Mouse (Mus musculus): Measurements from ENCODE around the gene Grb7. TPM values are rescaled to one million over a fixed set of nuclear protein-coding genes. Genes with fewer than 3 reads are reported as not detected.
A peak's percentile ranks its signal among the peaks of the same experiment; 100 is the strongest.

Grb7 gene
- total and polyA plus RNA-seq, 2 experiments from 2014 or later, result 1.3 to 2.1 TPM

GRCm38 (mm10) chr11:98443688-98444087, 2.5 kb upstream of the Grb7 start:
- no peak overlapping the region for H3K4me2 ChIP-seq (ENCODE audit: low read depth)
- H3K4me3 ChIP-seq (ENCODE audit: low read depth, low read length), result no peak overlapping the region
- WGBS, result 100% methylated on average over 1 of the region's 1 CpGs
- no peaks in the 10 kb centered on the region for H3K4me1 ChIP-seq (ENCODE audit: insufficient read depth)
- no peak for TF ChIP-seq CTCF (IDR thresholded peaks at IDR 0.05; ENCODE audit: low read depth)
- peaks cover 19% of the 10 kb centered on the region for H3K27me3 ChIP-seq (ENCODE audit: insufficient read depth, low read length)
- DNase-seq (no peak), ATAC-seq (no peak)
- H3K27ac ChIP-seq (ENCODE audit: low read depth, low read length), result no peak overlapping the region
- H3K9me3 ChIP-seq (ENCODE audit: low read length), result no peaks in the 10 kb centered on the region
- no peaks in the 10 kb centered on the region for H3K36me3 ChIP-seq (ENCODE audit: insufficient read depth)
- no peak overlapping the region for H3K9ac ChIP-seq

GRCm38 (mm10) chr11:98445238-98445637, 956 bp upstream of the Grb7 start:
- TF ChIP-seq CTCF (IDR thresholded peaks at IDR 0.05; ENCODE audit: low read depth), result no peak
- DNase-seq (no peak), ATAC-seq (no peak)
- peaks cover 19% of the 10 kb centered on the region for H3K27me3 ChIP-seq (ENCODE audit: insufficient read depth, low read length)
- no peak overlapping the region for H3K4me3 ChIP-seq (ENCODE audit: low read depth, low read length)
- no peaks in the 10 kb centered on the region for H3K36me3 ChIP-seq (ENCODE audit: insufficient read depth)
- no peak overlapping the region for H3K4me2 ChIP-seq (ENCODE audit: low read depth)
- no peaks in the 10 kb centered on the region for H3K9me3 ChIP-seq (ENCODE audit: low read length)
- WGBS, result 50% methylated on average over 1 of the region's 1 CpGs
- no peaks in the 10 kb centered on the region for H3K4me1 ChIP-seq (ENCODE audit: insufficient read depth)
- no peak overlapping the region for H3K9ac ChIP-seq
- no peak overlapping the region for H3K27ac ChIP-seq (ENCODE audit: low read depth, low read length)

DNA sequence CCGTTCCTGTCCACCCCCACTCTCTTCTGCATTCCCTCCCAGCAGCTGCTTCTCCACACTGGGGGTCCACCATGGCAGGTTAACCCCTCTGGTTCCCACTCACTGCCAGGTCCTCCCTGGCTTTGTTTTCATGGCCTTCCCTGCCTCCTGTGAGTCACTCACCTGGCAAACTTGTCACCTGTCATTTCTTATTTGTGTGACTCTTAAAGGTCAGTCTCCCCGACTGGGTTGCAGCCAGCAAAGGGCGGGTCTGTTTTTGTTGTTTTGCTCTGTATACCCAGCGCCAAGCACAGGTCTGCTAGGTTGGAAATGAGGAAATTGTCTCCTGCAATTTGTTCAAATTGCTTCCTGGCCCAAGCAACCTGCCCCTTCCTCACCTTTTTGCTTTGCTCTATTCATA, 515 bp upstream of the Grb7 start:
- Histone ChIP-seq H3K4me2 (ENCODE audit: low read depth) (no peak overlapping the region), H3K4me3 (ENCODE audit: low read depth, low read length) (no peak overlapping the region), H3K4me1 (ENCODE audit: insufficient read depth) (no peaks in the 10 kb centered on the region), H3K27ac (ENCODE audit: low read depth, low read length) (no peak overlapping the region), H3K9me3 (ENCODE audit: low read length) (no peaks in the 10 kb centered on the region), H3K27me3 (ENCODE audit: insufficient read depth, low read length) (peaks cover 19% of the 10 kb centered on the region), H3K36me3 (ENCODE audit: insufficient read depth) (no peaks in the 10 kb centered on the region), H3K9ac (no peak overlapping the region)
- ATAC-seq (no peak), DNase-seq (no peak)
- 68% methylated on average over 4 of the region's 4 CpGs for WGBS
- no peak for TF ChIP-seq CTCF (IDR thresholded peaks at IDR 0.05; ENCODE audit: low read depth)

GRCm38 (mm10) chr11:98446562-98447474, 624 bp downstream of the Grb7 start:
- 5% methylated on average over 27 of the region's 33 CpGs for WGBS
- Histone ChIP-seq H3K4me2 (ENCODE audit: low read depth) (peak overlapping the region; percentile 1; the same call in 1 of the 2 replicates), H3K27me3 (ENCODE audit: insufficient read depth, low read length) (peaks cover 19% of the 10 kb centered on the region), H3K9me3 (ENCODE audit: low read length) (no peaks in the 10 kb centered on the region), H3K36me3 (ENCODE audit: insufficient read depth) (no peaks in the 10 kb centered on the region), H3K4me1 (ENCODE audit: insufficient read depth) (no peaks in the 10 kb centered on the region), H3K4me3 (ENCODE audit: low read depth, low read length) (peak overlapping the region; percentile 0; the same call in 1 of the 2 replicates), H3K27ac (ENCODE audit: low read depth, low read length) (no peak overlapping the region), H3K9ac (no peak overlapping the region)
- no peak for DNase-seq
- no peak for ATAC-seq
- no peak for TF ChIP-seq CTCF (IDR thresholded peaks at IDR 0.05; ENCODE audit: low read depth)

GRCm38 (mm10) chr11:98447475-98447834, 1.3 kb downstream of the Grb7 start:
- WGBS, result 24% methylated on average over 7 of the region's 7 CpGs
- TF ChIP-seq CTCF (IDR thresholded peaks at IDR 0.05; ENCODE audit: low read depth), result no peak
- H3K4me1 ChIP-seq (ENCODE audit: insufficient read depth), result no peaks in the 10 kb centered on the region
- peak overlapping the region; percentile 1; the same call in 1 of the 2 replicates for H3K4me2 ChIP-seq (ENCODE audit: low read depth)
- ATAC-seq, result no peak
- H3K9ac ChIP-seq, result no peak overlapping the region
- H3K36me3 ChIP-seq (ENCODE audit: insufficient read depth), result no peaks in the 10 kb centered on the region
- peak overlapping the region; percentile 0; the same call in 1 of the 2 replicates for H3K4me3 ChIP-seq (ENCODE audit: low read depth, low read length)
- H3K27me3 ChIP-seq (ENCODE audit: insufficient read depth, low read length), result peaks cover 19% of the 10 kb centered on the region
- no peaks in the 10 kb centered on the region for H3K9me3 ChIP-seq (ENCODE audit: low read length)
- no peak for DNase-seq
- H3K27ac ChIP-seq (ENCODE audit: low read depth, low read length), result no peak overlapping the region

- H3K27ac ChIP-seq (ENCODE audit: low read depth, low read length), result no peak overlapping the region
- 45% methylated on average over 13 of the region's 13 CpGs for WGBS
Observed at GRCm38 (mm10) chr11:98448191-98448790, 2.1 kb downstream of the Grb7 start.

GRCm38 (mm10) chr11:98449419-98449818, 3.2 kb downstream of the Grb7 start:
- H3K4me2 ChIP-seq (ENCODE audit: low read depth), result no peak overlapping the region
- no peak for TF ChIP-seq CTCF (IDR thresholded peaks at IDR 0.05; ENCODE audit: low read depth)
- H3K4me1 ChIP-seq (ENCODE audit: insufficient read depth), result no peaks in the 10 kb centered on the region
- H3K27me3 ChIP-seq (ENCODE audit: insufficient read depth, low read length), result peaks cover 19% of the 10 kb centered on the region
- H3K4me3 ChIP-seq (ENCODE audit: low read depth, low read length), result no peak overlapping the region
- ATAC-seq, result no peak
- no peak overlapping the region for H3K27ac ChIP-seq (ENCODE audit: low read depth, low read length)
- H3K36me3 ChIP-seq (ENCODE audit: insufficient read depth), result no peaks in the 10 kb centered on the region
- no peak for DNase-seq
- no peak overlapping the region for H3K9ac ChIP-seq
- WGBS, result 88% methylated on average over 3 of the region's 3 CpGs
- no peaks in the 10 kb centered on the region for H3K9me3 ChIP-seq (ENCODE audit: low read length)

More at GRCm38 (mm10) chr11:98448191-98448790, 2.1 kb downstream of the Grb7 start:
- no peak for TF ChIP-seq CTCF (IDR thresholded peaks at IDR 0.05; ENCODE audit: low read depth)
- Histone ChIP-seq H3K9me3 (ENCODE audit: low read length) (no peaks in the 10 kb centered on the region), H3K4me1 (ENCODE audit: insufficient read depth) (no peaks in the 10 kb centered on the region), H3K36me3 (ENCODE audit: insufficient read depth) (no peaks in the 10 kb centered on the region), H3K9ac (no peak overlapping the region), H3K27me3 (ENCODE audit: insufficient read depth, low read length) (peaks cover 19% of the 10 kb centered on the region), H3K4me2 (ENCODE audit: low read depth) (no peak overlapping the region), H3K4me3 (ENCODE audit: low read depth, low read length) (no peak overlapping the region)
- no peak for DNase-seq
- no peak for ATAC-seq
